Mouse (Mus musculus) olfactory bulb, adult 2 months (tissue): ENCODE results near the gene Urm1.

Source experiments
- CTCF ChIP-seq: fragments of 200-500 bp; IDR thresholded peaks from 2 replicates; pipeline ENCODE4 v1.5.1; 2012; ENCODE audit warnings: low read depth, mild to moderate bottlenecking, low read length, moderate library complexity; ENCODE audit not compliant: insufficient read depth
- POLR2A ChIP-seq: fragments of 200-500 bp; IDR thresholded peaks from 2 replicates; pipeline ENCODE4 v1.6.1; 2012; ENCODE audit warnings: mild to moderate bottlenecking, low read depth, low read length, moderate library complexity; ENCODE audit not compliant: insufficient read depth

GRCm38 (mm10) chr2:29844661-29845060 is 24.8 kb downstream of the Urm1 start:
- TF ChIP-seq CTCF, result no peak
- TF ChIP-seq POLR2A, result no peak
